Mouse (Mus musculus) A20 (cell line): ENCODE measurements at regions not wholly inside any gene's neighbourhood (a gene's known extent, or its start where the extent isn't known, plus 50 kb on each side); places are given as distances from the start of the nearest gene placed in this dataset.

Experiments
- DNase-seq: peaks from one replicate; pipeline ENCODE4 v3.0.0-alpha.2; 2011; ENCODE audit warnings: low read depth, low spot score

- DNase-seq, result no peak
Measured at GRCm38 (mm10) chr15:56043282-56043681, 1434.1 kb downstream of the Slc22a22 start.

GRCm38 (mm10) chr15:56042449-56042848 lies 1435.0 kb downstream of the Slc22a22 start:
- DNase-seq, result no peak

GRCm38 (mm10) chr15:56030007-56030406 lies 1447.4 kb downstream of the Slc22a22 start:
- DNase-seq, result no peak

GRCm38 (mm10) chr15:56027197-56027818 lies 1450.1 kb downstream of the Slc22a22 start:
- no peak for DNase-seq

GRCm38 (mm10) chr15:56024705-56025104 lies 1452.7 kb downstream of the Slc22a22 start:
- no peak for DNase-seq

- no peak for DNase-seq
Measured at GRCm38 (mm10) chr15:56023862-56024484, 1453.5 kb downstream of the Slc22a22 start.

- no peak for DNase-seq
Measured at GRCm38 (mm10) chr15:56022315-56022714, 1455.1 kb downstream of the Slc22a22 start.

- no peak for DNase-seq
Measured at GRCm38 (mm10) chr15:56018141-56018540, 1459.3 kb downstream of the Slc22a22 start.

GRCm38 (mm10) chr15:56017561-56017960 lies 1459.9 kb downstream of the Slc22a22 start:
- DNase-seq, result no peak

GRCm38 (mm10) chr15:56016070-56016469 lies 1461.4 kb downstream of the Slc22a22 start:
- DNase-seq, result no peak

- DNase-seq, result no peak
Measured at GRCm38 (mm10) chr15:56014059-56014620, 1463.3 kb downstream of the Slc22a22 start.

- DNase-seq, result no peak
Measured at GRCm38 (mm10) chr15:56008603-56009174, 1468.7 kb downstream of the Slc22a22 start.

- no peak for DNase-seq
Measured at GRCm38 (mm10) chr15:56007376-56007775, 1470.0 kb downstream of the Slc22a22 start.

- DNase-seq, result no peak
Measured at GRCm38 (mm10) chr15:56005361-56005760, 1472.1 kb downstream of the Slc22a22 start.

GRCm38 (mm10) chr15:56003921-56004320 lies 1473.5 kb downstream of the Slc22a22 start:
- DNase-seq, result no peak

- DNase-seq, result no peak
Measured at GRCm38 (mm10) chr15:55999605-56000004, 1477.8 kb downstream of the Slc22a22 start.

GRCm38 (mm10) chr15:55997977-55998376 lies 1479.4 kb downstream of the Slc22a22 start:
- no peak for DNase-seq

- DNase-seq, result no peak
Measured at GRCm38 (mm10) chr15:55994680-55995079, 1482.7 kb downstream of the Slc22a22 start.

- DNase-seq, result no peak
Measured at GRCm38 (mm10) chr15:55975843-55976242, 1501.6 kb downstream of the Slc22a22 start.

GRCm38 (mm10) chr15:55966780-55967179 lies 1510.6 kb downstream of the Slc22a22 start:
- no peak for DNase-seq

GRCm38 (mm10) chr15:55965296-55965695 lies 1512.1 kb downstream of the Slc22a22 start:
- DNase-seq, result no peak

GRCm38 (mm10) chr15:55962093-55962492 lies 1515.3 kb downstream of the Slc22a22 start:
- DNase-seq, result no peak
